Mouse (Mus musculus) kidney, embryonic 14.5 days (tissue): ENCODE data around the gene Serpina5. TPM values are rescaled to one million over a fixed set of nuclear protein-coding genes. Genes with fewer than 3 reads are reported as not detected.

ENCODE experiments used
- ATAC-seq: fragments of 200-750 bp; cut with Nextera tagmentation; 2 replicates; pipeline ENCODE4 v1.8.0; 2017; ENCODE audit warnings: moderate number of reproducible peaks, mild to moderate bottlenecking, moderate TSS enrichment, moderate library complexity; ENCODE audit not compliant: low FRiP score, low TSS enrichment
- H3K27ac ChIP-seq: fragments of 300-500 bp; sonication (generic); 2 replicates; pipeline ENCODE4 v1.5.1; 2014; ENCODE audit warnings: low read depth, mild to moderate bottlenecking, low read length, moderate library complexity, mixed read lengths
- H3K27me3 ChIP-seq: fragments of 300-500 bp; sonication (generic); 2 replicates; pipeline ENCODE4 v1.6.1; 2014; ENCODE audit warnings: mild to moderate bottlenecking, low read length; ENCODE audit not compliant: control insufficient read depth, insufficient read depth
- H3K36me3 ChIP-seq: fragments of 300-500 bp; sonication (generic); 2 replicates; pipeline ENCODE4 v1.6.1; 2014; ENCODE audit warnings: low read length, mixed read lengths; ENCODE audit not compliant: control insufficient read depth, insufficient read depth
- H3K4me1 ChIP-seq: fragments of 300-500 bp; sonication (generic); 2 replicates; pipeline ENCODE4 v1.6.1; 2014; ENCODE audit warnings: low read length, mixed read lengths; ENCODE audit not compliant: control insufficient read depth, insufficient read depth
- H3K4me2 ChIP-seq: fragments of 300-500 bp; sonication (generic); replicated peaks from 2 replicates; pipeline ENCODE4 v1.6.1; 2014; ENCODE audit warnings: low read depth, mild to moderate bottlenecking, low read length
- H3K4me3 ChIP-seq: fragments of 300-500 bp; sonication (generic); 2 replicates; pipeline ENCODE4 v1.5.1; 2014; ENCODE audit warnings: mild to moderate bottlenecking, low read length
- H3K9ac ChIP-seq: fragments of 300-500 bp; sonication (generic); 2 replicates; pipeline ENCODE4 v1.6.1; 2014; ENCODE audit warnings: low read depth, mild to moderate bottlenecking, low read length, moderate library complexity
- H3K9me3 ChIP-seq: fragments of 300-500 bp; sonication (generic); 2 replicates; pipeline ENCODE4 v1.6.1; 2016; ENCODE audit warnings: low read length; ENCODE audit not compliant: control insufficient read depth
- WGBS: fragments of 180-500 bp; shearing (Covaris S2); extraction: QIAGEN DNeasy Blood & Tissue Kit; methylation state at CpG from one replicate; pipeline ENCODE4 v1.1.7; 2014; 5-methylcytosine and 5-hydroxymethylcytosine counted together
- polyA plus RNA-seq: library from polyadenylated mRNA; unstranded; fragments of >200 nt; fragmentation: Nextera tagmentation; extraction: Ambion mirVana; gene quantifications from 2 replicates; pipeline ENCODE4 v1.2.1, GENCODE M21; 2014

Gene Serpina5
- polyA plus RNA-seq, 1 experiment from 2014 or later, result not detected

- Histone ChIP-seq H3K27me3 (no peaks in the 10 kb centered on the region), H3K4me2 (no peak overlapping the region), H3K4me1 (no peaks in the 10 kb centered on the region), H3K36me3 (no peaks in the 10 kb centered on the region), H3K9ac (no peak overlapping the region), H3K27ac (no peak overlapping the region), H3K4me3 (no peak overlapping the region), H3K9me3 (no peaks in the 10 kb centered on the region)
- WGBS, result 84% methylated on average over 1 of the region's 1 CpGs
- ATAC-seq, result no peak
These were observed 40.6 kb downstream of the Serpina5 start for GRCm38 (mm10) chr12:104141506-104141905.

DNA sequence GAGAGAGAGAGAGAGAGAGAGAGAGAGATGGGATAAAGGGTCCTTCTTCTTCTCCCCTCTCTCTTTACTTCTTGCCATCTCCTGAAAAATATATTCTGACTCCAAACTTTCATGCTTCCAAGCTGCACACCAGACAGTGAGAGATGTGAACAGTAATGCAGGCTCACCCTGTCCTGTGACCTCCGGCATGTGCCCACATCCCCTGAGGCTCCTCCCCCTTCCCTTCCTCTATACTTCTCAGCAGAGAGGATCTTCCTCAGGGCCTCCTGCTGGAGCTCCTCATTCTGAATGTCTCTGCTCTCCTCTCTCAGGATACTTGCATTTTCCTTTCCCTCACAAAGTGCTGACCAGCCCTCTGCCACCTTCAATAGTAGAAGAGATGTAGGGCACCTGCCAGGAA lies 41.5 kb downstream of the Serpina5 start:
- no peaks in the 10 kb centered on the region for H3K36me3 ChIP-seq
- no peaks in the 10 kb centered on the region for H3K27me3 ChIP-seq
- no peak overlapping the region for H3K27ac ChIP-seq
- H3K4me1 ChIP-seq, result no peaks in the 10 kb centered on the region
- no peak overlapping the region for H3K4me2 ChIP-seq
- H3K9me3 ChIP-seq, result no peaks in the 10 kb centered on the region
- H3K9ac ChIP-seq, result no peak overlapping the region
- ATAC-seq, result no peak
- H3K4me3 ChIP-seq, result no peak overlapping the region
- WGBS, result 50% methylated on average over 1 of the region's 1 CpGs

- H3K27ac ChIP-seq, result no peak overlapping the region
- H3K36me3 ChIP-seq, result no peaks in the 10 kb centered on the region
- 75% methylated on average over 1 of the region's 1 CpGs for WGBS
- H3K9me3 ChIP-seq, result no peaks in the 10 kb centered on the region
- no peak overlapping the region for H3K4me3 ChIP-seq
- no peak overlapping the region for H3K9ac ChIP-seq
- H3K4me2 ChIP-seq, result no peak overlapping the region
- H3K4me1 ChIP-seq, result no peaks in the 10 kb centered on the region
- H3K27me3 ChIP-seq, result no peaks in the 10 kb centered on the region
- ATAC-seq, result no peak
These were observed 42.4 kb downstream of the Serpina5 start for GRCm38 (mm10) chr12:104143286-104143685.

- H3K4me1 ChIP-seq, result no peaks in the 10 kb centered on the region
- H3K27ac ChIP-seq, result no peak overlapping the region
- no peaks in the 10 kb centered on the region for H3K9me3 ChIP-seq
- H3K4me3 ChIP-seq, result no peak overlapping the region
- no peak for ATAC-seq
- WGBS, result 88% methylated on average over 2 of the region's 2 CpGs
- no peak overlapping the region for H3K4me2 ChIP-seq
- no peaks in the 10 kb centered on the region for H3K27me3 ChIP-seq
- no peaks in the 10 kb centered on the region for H3K36me3 ChIP-seq
- H3K9ac ChIP-seq, result no peak overlapping the region
These were observed 44.7 kb downstream of the Serpina5 start for GRCm38 (mm10) chr12:104145571-104145970.

DNA sequence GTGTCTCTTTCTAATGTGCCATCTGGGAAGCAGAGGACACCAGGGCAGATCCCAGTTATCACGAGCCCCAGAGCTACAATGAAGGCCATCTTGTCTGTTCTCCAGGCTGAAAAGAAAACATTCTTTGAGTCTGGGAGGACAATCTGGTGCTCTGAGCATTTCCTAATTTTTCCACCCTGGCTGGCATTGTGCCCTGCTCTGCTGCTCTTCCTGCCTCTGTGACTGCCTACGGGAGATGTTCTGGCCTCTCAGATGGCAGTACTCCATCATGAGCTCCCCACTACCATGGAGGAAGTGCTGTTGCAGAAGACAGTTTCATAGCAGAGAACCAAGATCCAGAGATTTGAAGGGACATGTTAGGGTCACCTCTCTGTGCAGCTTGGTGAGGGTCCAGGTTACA lies 51.1 kb downstream of the Serpina5 start:
- Histone ChIP-seq H3K9ac (no peak overlapping the region), H3K36me3 (no peaks in the 10 kb centered on the region), H3K4me3 (no peak overlapping the region), H3K27ac (no peak overlapping the region), H3K9me3 (no peaks in the 10 kb centered on the region), H3K27me3 (no peaks in the 10 kb centered on the region), H3K4me2 (no peak overlapping the region), H3K4me1 (no peaks in the 10 kb centered on the region)
- WGBS, result 82% methylated on average over 2 of the region's 2 CpGs
- ATAC-seq, result no peak

DNA sequence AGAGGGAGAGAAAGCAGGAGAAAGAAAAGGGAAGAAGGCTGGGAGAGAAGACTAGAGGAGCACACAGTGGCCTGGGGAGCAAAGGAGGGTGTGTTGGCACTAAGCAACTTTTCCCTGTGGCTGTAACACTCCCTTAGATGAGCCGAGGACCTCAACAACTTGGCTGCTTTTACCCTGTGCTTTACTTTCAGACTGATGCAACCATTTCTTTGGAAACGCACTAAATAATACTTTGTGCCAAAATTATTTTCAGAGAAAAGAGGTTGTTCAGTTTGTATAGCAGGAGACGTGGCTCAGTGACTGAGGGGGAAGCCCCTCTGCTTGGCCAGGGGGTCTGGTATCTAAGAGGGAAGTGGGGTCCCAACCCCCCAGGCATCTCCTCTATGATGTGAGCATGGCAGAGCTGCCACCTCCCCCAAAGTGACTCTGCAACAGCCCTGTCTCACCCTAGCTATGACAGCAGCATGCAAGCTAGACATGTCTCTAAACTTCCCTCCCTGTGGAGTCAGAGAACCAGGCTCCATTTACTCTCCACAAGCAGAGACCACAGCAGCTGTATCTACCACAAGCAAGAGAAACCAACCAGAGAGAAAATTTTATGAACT lies 52.2 kb downstream of the Serpina5 start:
- Histone ChIP-seq H3K36me3 (no peaks in the 10 kb centered on the region), H3K9ac (no peak overlapping the region), H3K27me3 (no peaks in the 10 kb centered on the region), H3K9me3 (no peaks in the 10 kb centered on the region), H3K4me3 (no peak overlapping the region), H3K4me1 (no peaks in the 10 kb centered on the region), H3K4me2 (no peak overlapping the region), H3K27ac (no peak overlapping the region)
- WGBS, result 79% methylated on average over 3 of the region's 3 CpGs
- ATAC-seq, result no peak

DNA sequence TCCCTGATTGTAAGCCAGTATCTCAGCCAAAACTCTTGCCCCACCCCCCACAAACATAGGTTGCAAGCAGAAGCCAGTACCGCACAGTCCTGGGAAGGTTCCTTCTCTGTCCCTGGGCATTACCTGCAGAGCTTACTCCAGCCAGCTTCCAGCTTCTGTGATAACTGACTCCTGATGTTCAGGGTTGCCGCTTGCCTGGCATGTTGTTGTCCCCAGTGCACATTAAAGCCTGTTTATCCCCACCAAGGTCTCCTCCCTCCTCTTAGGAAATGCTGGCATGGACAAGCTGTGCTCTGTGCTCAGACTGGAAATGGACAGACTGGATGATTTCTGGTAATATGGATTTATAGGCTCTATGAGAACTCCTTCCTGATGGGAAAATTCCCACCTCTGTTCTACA lies 52.7 kb downstream of the Serpina5 start, which contains the start of gene Serpina3c:
Gene Serpina3c, minus strand, starts transcription at position 215 of the 400 bp plus-strand sequence.
- 94% methylated on average over 2 of the region's 2 CpGs for WGBS
- no peak for ATAC-seq

More for the DNA sequence above, 52.7 kb downstream of the Serpina5 start, which contains the start of gene Serpina3c:
- Histone ChIP-seq H3K9ac (no peak within 1 kb of the TSS), H3K27me3 (no peaks in the 10 kb centered on the region), H3K27ac (no peak within 1 kb of the TSS), H3K36me3 (no peaks in the 10 kb centered on the region), H3K4me3 (no peak within 1 kb of the TSS), H3K9me3 (no peaks in the 10 kb centered on the region), H3K4me1 (no peaks in the 10 kb centered on the region), H3K4me2 (no peak within 1 kb of the TSS)

Other genes with a start within 250 kb of the Serpina5 start
- 4.6 and 7.4 TPM in 2 replicates for gene Serpina1a, start 237.6 kb upstream of the Serpina5 start, polyA plus RNA-seq
- gene Serpina1c, start 196.2 kb upstream of the Serpina5 start, polyA plus RNA-seq, result 0.51 TPM in 1 of 2 replicates, not detected in the other
- 0.19 and 0.26 TPM in 2 replicates for gene Serpina1e, start 142.1 kb upstream of the Serpina5 start, polyA plus RNA-seq
- gene Serpina11, start 111.2 kb upstream of the Serpina5 start, polyA plus RNA-seq, result not detected in 2 replicates
- gene Serpina9, start 87.4 kb upstream of the Serpina5 start, polyA plus RNA-seq, result not detected in 2 replicates
- not detected in 2 replicates for gene Serpina12, start 56.7 kb upstream of the Serpina5 start, polyA plus RNA-seq
- gene Serpina3a, start 11.6 kb downstream of the Serpina5 start, polyA plus RNA-seq, result not detected in 2 replicates
- gene Serpina3b, start 26.9 kb downstream of the Serpina5 start, polyA plus RNA-seq, result not detected in 2 replicates
- gene Serpina3c, start 52.8 kb downstream of the Serpina5 start, polyA plus RNA-seq, result not detected in 2 replicates
- not detected in 2 replicates for gene Serpina3f, start 113.4 kb downstream of the Serpina5 start, polyA plus RNA-seq
- 6.2 and 7.1 TPM in 2 replicates for gene Serpina3g, start 135.1 kb downstream of the Serpina5 start, polyA plus RNA-seq
- 0.22 TPM in 1 of 2 replicates, not detected in the other for gene Serpina3i, start 162.0 kb downstream of the Serpina5 start, polyA plus RNA-seq
- gene Serpina3j, start 213.4 kb downstream of the Serpina5 start, polyA plus RNA-seq, result not detected in 2 replicates
- gene Serpina3k, start 237.4 kb downstream of the Serpina5 start, polyA plus RNA-seq, result not detected in 2 replicates
- gene Serpina3m, start 237.4 kb downstream of the Serpina5 start, polyA plus RNA-seq, result not detected in 2 replicates